Mouse (Mus musculus): ENCODE measurements around the gene Nup188.

Gene Nup188

GRCm38 (mm10) chr2:30349196-30349595, 63.0 kb downstream of the Nup188 start:
- in situ Hi-C loops (cut with MboI, MseI) = no loop called here

DNA sequence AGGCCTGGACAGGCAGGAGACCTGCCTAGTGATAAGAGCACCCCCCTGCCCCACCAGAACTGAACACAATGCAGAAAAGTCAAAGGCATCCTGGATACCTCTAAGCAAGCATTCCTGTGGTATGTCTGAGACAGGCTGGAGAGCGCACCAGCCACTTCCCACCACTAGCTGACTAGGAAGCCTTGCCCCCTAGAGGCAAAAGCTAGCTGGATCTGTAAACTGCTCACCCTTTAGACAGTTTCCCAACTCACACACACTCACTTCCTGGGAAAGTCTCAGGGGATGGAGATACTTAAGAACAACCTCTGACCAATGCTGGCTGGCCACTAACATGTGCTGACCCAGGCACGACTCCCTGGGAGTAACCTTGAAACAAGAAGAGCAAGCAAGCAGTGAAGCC, 65.0 kb downstream of the Nup188 start:
- in situ Hi-C loops (cut with MboI, MseI) = no loop called here

- in situ Hi-C loops (cut with MboI, MseI) = no loop called here
These were observed 69.7 kb downstream of the Nup188 start for GRCm38 (mm10) chr2:30355861-30356260.

DNA sequence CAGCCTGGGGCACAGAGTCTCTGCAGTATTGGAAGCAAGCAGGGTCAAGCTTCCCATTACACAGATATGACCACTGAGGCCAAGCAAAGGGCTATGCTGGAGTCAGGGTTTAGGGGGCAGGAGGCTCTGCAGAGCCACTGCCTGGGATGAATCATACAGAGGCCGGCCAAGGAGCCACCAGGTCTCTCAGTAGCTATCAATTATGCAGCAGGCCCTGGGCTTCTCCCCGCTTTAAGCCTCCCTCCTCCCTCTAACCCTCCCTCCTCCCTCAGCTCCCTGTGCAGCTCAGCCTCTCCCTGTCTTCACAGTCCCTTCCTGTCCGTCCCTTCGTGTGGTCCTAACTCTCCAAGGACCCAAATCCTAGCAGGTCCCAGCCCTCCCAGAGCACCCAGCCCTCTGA, 70.1 kb downstream of the Nup188 start:
- in situ Hi-C loops (cut with MboI, MseI) = no loop called here

- in situ Hi-C loops (cut with MboI, MseI) = no loop called here
These were observed 70.7 kb downstream of the Nup188 start for GRCm38 (mm10) chr2:30356906-30357305.

GRCm38 (mm10) chr2:30357552-30358510, 71.6 kb downstream of the Nup188 start:
- in situ Hi-C loops (cut with MboI, MseI) = no loop called here

GRCm38 (mm10) chr2:30358533-30359531, 72.6 kb downstream of the Nup188 start, which contains the start of gene Sh3glb2:
Gene Sh3glb2 (minus strand): TSS chr2:30359337.
- in situ Hi-C loops (cut with MboI, MseI) = no loop called here

GRCm38 (mm10) chr2:30360626-30361025, 74.4 kb downstream of the Nup188 start:
- in situ Hi-C loops (cut with MboI, MseI) = no loop called here

DNA sequence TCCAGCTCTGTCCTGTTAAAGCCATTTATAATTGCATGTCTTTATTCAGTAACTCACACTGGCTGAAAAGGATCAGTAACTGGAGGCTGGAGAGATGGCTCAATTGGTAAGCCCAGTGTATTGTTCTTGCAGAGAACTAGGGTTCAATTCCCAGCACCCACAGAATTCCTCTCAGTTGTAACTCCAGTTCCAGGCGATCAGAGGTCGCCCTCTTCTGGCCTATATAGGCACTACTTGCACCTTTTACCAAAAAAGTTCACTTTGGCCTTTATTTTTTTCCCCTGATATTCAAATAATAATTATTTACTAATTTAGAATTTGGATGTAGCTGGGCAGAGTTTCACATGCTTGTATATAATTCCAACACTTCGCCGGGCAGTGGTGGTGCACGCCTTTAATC, 76.7 kb downstream of the Nup188 start:
- in situ Hi-C loops (cut with MboI, MseI) = no loop called here

GRCm38 (mm10) chr2:30363773-30364650, 77.8 kb downstream of the Nup188 start, which contains the start of gene Miga2:
Gene Miga2 (plus strand): TSS chr2:30364233.
- in situ Hi-C loops (cut with MboI, MseI) = no loop called here

- in situ Hi-C loops (cut with MboI, MseI) = no loop called here
These were observed 79.3 kb downstream of the Nup188 start for GRCm38 (mm10) chr2:30365281-30366069.

GRCm38 (mm10) chr2:30366203-30366602, 80.0 kb downstream of the Nup188 start:
- in situ Hi-C loops (cut with MboI, MseI) = no loop called here

GRCm38 (mm10) chr2:30371544-30371943, 85.3 kb downstream of the Nup188 start:
- in situ Hi-C loops (cut with MboI, MseI) = no loop called here

- in situ Hi-C loops (cut with MboI, MseI) = no loop called here
These were observed 86.5 kb downstream of the Nup188 start for GRCm38 (mm10) chr2:30372726-30373125.

- in situ Hi-C loops (cut with MboI, MseI) = no loop called here
These were observed 89.7 kb downstream of the Nup188 start for GRCm38 (mm10) chr2:30375893-30376292.

DNA sequence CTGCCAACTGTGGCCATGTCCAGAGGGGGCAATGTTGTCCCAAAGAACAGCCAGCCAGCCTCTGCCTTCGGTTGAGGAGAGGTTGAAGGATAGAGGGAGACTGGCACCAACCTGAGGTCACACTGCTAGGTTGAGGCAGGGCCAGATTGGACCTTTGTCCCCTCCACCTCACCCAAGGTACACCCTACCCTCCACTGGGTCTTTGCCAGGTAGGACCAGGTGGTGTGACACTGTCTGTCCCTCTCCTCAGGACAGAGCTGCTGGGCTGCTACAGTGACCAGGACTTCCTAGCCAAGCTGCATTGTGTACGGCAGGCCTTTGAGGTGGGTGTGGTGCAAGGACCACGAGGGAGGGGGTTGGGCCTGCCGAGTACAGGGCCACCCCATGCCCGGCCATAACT, 91.5 kb downstream of the Nup188 start:
- in situ Hi-C loops (cut with MboI, MseI) = no loop called here

DNA sequence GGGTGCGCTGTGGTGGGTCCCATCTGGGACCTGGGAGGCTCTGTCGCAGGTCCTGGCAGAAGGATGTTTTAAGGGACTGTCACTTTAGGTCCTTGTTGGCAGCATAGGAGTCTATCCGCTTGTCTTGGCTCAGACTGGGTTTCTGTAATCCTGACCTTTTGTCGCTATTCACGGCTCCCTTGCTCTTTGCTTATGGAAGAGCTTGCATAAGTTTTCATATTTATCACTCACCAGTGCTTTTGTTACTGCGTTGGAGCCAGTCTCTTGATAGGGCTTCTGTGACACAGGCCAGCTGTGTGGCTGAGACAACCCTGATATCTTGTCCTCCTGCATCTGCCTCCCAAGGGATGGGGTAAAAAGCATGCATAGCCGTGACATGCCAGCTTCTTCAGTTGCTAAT, 93.1 kb downstream of the Nup188 start:
- in situ Hi-C loops (cut with MboI, MseI) = no loop called here

DNA sequence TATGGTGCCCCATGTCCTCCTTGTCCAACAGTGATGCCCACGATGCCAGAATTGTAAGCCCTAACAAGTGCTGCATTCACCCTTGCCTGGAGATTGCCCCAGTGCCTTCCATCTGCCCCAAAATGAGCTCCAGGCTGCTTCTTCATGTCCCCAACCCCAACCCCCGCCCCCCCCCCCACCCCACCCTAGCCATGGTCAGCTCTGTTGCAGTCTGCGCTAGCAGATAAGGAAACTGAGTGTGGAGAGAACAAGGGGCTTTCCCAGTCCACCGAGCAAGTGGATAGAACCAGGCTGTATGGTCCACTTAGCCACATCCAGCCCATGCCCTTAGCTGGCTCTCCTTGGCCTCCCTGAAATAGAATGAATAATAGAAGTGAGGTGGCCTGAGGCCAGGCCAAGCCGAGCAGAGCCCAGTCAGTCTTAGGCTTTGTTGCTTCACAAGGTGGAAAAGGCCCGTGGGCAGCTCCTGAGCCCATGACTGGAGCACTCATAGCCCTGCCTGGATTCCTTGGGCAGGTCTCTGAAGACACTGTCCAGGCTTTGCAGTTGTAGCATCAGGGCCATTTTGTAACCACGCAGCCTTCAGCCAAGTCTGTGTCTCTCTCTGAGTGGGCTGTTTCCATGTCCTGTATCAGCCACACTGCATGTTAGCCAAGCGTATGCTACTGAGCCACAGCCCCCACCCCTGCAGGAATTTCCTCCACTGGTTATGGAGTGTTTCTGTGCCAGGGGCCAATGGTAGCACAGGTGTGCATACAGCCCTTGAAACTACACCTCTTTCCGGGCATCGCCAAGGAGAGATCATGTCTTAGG, 94.6 kb downstream of the Nup188 start:
- in situ Hi-C loops (cut with MboI, MseI) = no loop called here

GRCm38 (mm10) chr2:30381377-30381725, 95.2 kb downstream of the Nup188 start:
- in situ Hi-C loops (cut with MboI, MseI) = no loop called here

Measured in regulatory T cell (primary cell).